Mouse (Mus musculus): ENCODE measurements around the gene Rnf215. TPM values are rescaled to one million over a fixed set of nuclear protein-coding genes. Genes with fewer than 3 reads are reported as not detected.
"Not testable (repeated sequence)": the region's sequence is repeated elsewhere in the genome, so short reads cannot be mapped to it uniquely, and the experiment has no call there.

Rnf215 gene
- total RNA-seq, 1 experiment = 19.5 TPM

GRCm38 (mm10) chr11:4108691-4109090, 26.3 kb upstream of the Rnf215 start:
- no peak overlapping the region for H3K9ac ChIP-seq (ENCODE audit: insufficient read depth, low read depth, low read length, poor library complexity, severe bottlenecking)
- H3K27ac ChIP-seq (ENCODE audit: insufficient read depth, low read depth, low read length, poor library complexity, severe bottlenecking) = no peak overlapping the region
- no peak overlapping the region for H3K4me3 ChIP-seq (ENCODE audit: insufficient read depth in 1 of 2, low read depth in 1 of 2, low read length in 2 of 2, poor library complexity in 1 of 2, severe bottlenecking in 1 of 2)
- no peaks in the 10 kb centered on the region for H3K9me3 ChIP-seq (ENCODE audit: control insufficient read depth, insufficient read depth, low read depth, low read length)
- H3K4me1 ChIP-seq (ENCODE audit: control insufficient read depth in 2 of 2, insufficient read depth in 2 of 2, low read length in 2 of 2, poor library complexity in 1 of 2) = no peaks in the 10 kb centered on the region
- TF ChIP-seq ZC3H11A (IDR thresholded peaks at IDR 0.05; ENCODE audit: borderline replicate concordance, low read depth, low read length) (no peak), MAFK (IDR thresholded peaks at IDR 0.05; ENCODE audit: insufficient read depth, low read depth, low read length) (no peak), HCFC1 (IDR thresholded peaks at IDR 0.05; ENCODE audit: borderline replicate concordance, insufficient read depth, low read length) (no peak), CHD2 (IDR thresholded peaks at IDR 0.05; ENCODE audit: low read depth, low read length) (no peak), ZNF384 (IDR thresholded peaks at IDR 0.05; ENCODE audit: low read depth, low read length) (no peak)
- DNase-seq (ENCODE audit: low read depth, low spot score) = no peak
- in situ Hi-C loops (cut with MboI; ENCODE audit: low sequenced_read_pairs in 2 of 2, unreplicated experiment in 2 of 2) = no loop called here
- H3K36me3 ChIP-seq (ENCODE audit: control insufficient read depth, insufficient read depth, low read length, poor library complexity, severe bottlenecking) = no peaks in the 10 kb centered on the region; the same call in 1 of the 2 replicates

- H3K4me1 ChIP-seq (ENCODE audit: control insufficient read depth in 2 of 2, insufficient read depth in 2 of 2, low read length in 2 of 2, poor library complexity in 1 of 2) = no peaks in the 10 kb centered on the region
- TF ChIP-seq ZC3H11A (IDR thresholded peaks at IDR 0.05; ENCODE audit: borderline replicate concordance, low read depth, low read length) (no peak), HCFC1 (IDR thresholded peaks at IDR 0.05; ENCODE audit: borderline replicate concordance, insufficient read depth, low read length) (no peak), CHD2 (IDR thresholded peaks at IDR 0.05; ENCODE audit: low read depth, low read length) (no peak), ZNF384 (IDR thresholded peaks at IDR 0.05; ENCODE audit: low read depth, low read length) (no peak), MAFK (IDR thresholded peaks at IDR 0.05; ENCODE audit: insufficient read depth, low read depth, low read length) (no peak)
- H3K27ac ChIP-seq (ENCODE audit: insufficient read depth, low read depth, low read length, poor library complexity, severe bottlenecking) = no peak overlapping the region
- H3K9me3 ChIP-seq (ENCODE audit: control insufficient read depth, insufficient read depth, low read depth, low read length) = no peaks in the 10 kb centered on the region
- no peak overlapping the region for H3K4me3 ChIP-seq (ENCODE audit: insufficient read depth in 1 of 2, low read depth in 1 of 2, low read length in 2 of 2, poor library complexity in 1 of 2, severe bottlenecking in 1 of 2)
- no peak overlapping the region for H3K9ac ChIP-seq (ENCODE audit: insufficient read depth, low read depth, low read length, poor library complexity, severe bottlenecking)
- DNase-seq (ENCODE audit: low read depth, low spot score) = no peak
- no peaks in the 10 kb centered on the region; the same call in 1 of the 2 replicates for H3K36me3 ChIP-seq (ENCODE audit: control insufficient read depth, insufficient read depth, low read length, poor library complexity, severe bottlenecking)
- in situ Hi-C loops (cut with MboI; ENCODE audit: low sequenced_read_pairs in 2 of 2, unreplicated experiment in 2 of 2) = no loop called here
These were observed 23.0 kb upstream of the Rnf215 start for GRCm38 (mm10) chr11:4112033-4112432.

- no peaks in the 10 kb centered on the region; the same call in 1 of the 2 replicates for H3K36me3 ChIP-seq (ENCODE audit: control insufficient read depth, insufficient read depth, low read length, poor library complexity, severe bottlenecking)
- H3K4me3 ChIP-seq (ENCODE audit: insufficient read depth in 1 of 2, low read depth in 1 of 2, low read length in 2 of 2, poor library complexity in 1 of 2, severe bottlenecking in 1 of 2) = no peak overlapping the region
- H3K9ac ChIP-seq (ENCODE audit: insufficient read depth, low read depth, low read length, poor library complexity, severe bottlenecking) = no peak overlapping the region
- H3K4me1 ChIP-seq (ENCODE audit: control insufficient read depth in 2 of 2, insufficient read depth in 2 of 2, low read length in 2 of 2, poor library complexity in 1 of 2) = no peaks in the 10 kb centered on the region
- in situ Hi-C loops (cut with MboI; ENCODE audit: low sequenced_read_pairs in 2 of 2, unreplicated experiment in 2 of 2) = no loop called here
- H3K27ac ChIP-seq (ENCODE audit: insufficient read depth, low read depth, low read length, poor library complexity, severe bottlenecking) = no peak overlapping the region
- no peak for DNase-seq (ENCODE audit: low read depth, low spot score)
- TF ChIP-seq CHD2 (IDR thresholded peaks at IDR 0.05; ENCODE audit: low read depth, low read length) (no peak), MAFK (IDR thresholded peaks at IDR 0.05; ENCODE audit: insufficient read depth, low read depth, low read length) (no peak), HCFC1 (IDR thresholded peaks at IDR 0.05; ENCODE audit: borderline replicate concordance, insufficient read depth, low read length) (no peak), ZNF384 (IDR thresholded peaks at IDR 0.05; ENCODE audit: low read depth, low read length) (no peak), ZC3H11A (IDR thresholded peaks at IDR 0.05; ENCODE audit: borderline replicate concordance, low read depth, low read length) (no peak)
- no peaks in the 10 kb centered on the region for H3K9me3 ChIP-seq (ENCODE audit: control insufficient read depth, insufficient read depth, low read depth, low read length)
These were observed 22.1 kb upstream of the Rnf215 start for GRCm38 (mm10) chr11:4112861-4113260.

- TF ChIP-seq ZC3H11A (IDR thresholded peaks at IDR 0.05; ENCODE audit: borderline replicate concordance, low read depth, low read length) = no peak
- H3K9ac ChIP-seq (ENCODE audit: insufficient read depth, low read depth, low read length, poor library complexity, severe bottlenecking) = no peak overlapping the region
- H3K4me3 ChIP-seq (ENCODE audit: insufficient read depth in 1 of 2, low read depth in 1 of 2, low read length in 2 of 2, poor library complexity in 1 of 2, severe bottlenecking in 1 of 2) = no peak overlapping the region
- no peaks in the 10 kb centered on the region; the same call in 1 of the 2 replicates for H3K36me3 ChIP-seq (ENCODE audit: control insufficient read depth, insufficient read depth, low read length, poor library complexity, severe bottlenecking)
- DNase-seq (ENCODE audit: low read depth, low spot score) = no peak
- no peaks in the 10 kb centered on the region for H3K9me3 ChIP-seq (ENCODE audit: control insufficient read depth, insufficient read depth, low read depth, low read length)
- in situ Hi-C loops (cut with MboI; ENCODE audit: low sequenced_read_pairs in 2 of 2, unreplicated experiment in 2 of 2) = no loop called here
- H3K27ac ChIP-seq (ENCODE audit: insufficient read depth, low read depth, low read length, poor library complexity, severe bottlenecking) = no peak overlapping the region
- H3K4me1 ChIP-seq (ENCODE audit: control insufficient read depth in 2 of 2, insufficient read depth in 2 of 2, low read length in 2 of 2, poor library complexity in 1 of 2) = no peaks in the 10 kb centered on the region
These were observed 21.5 kb upstream of the Rnf215 start for GRCm38 (mm10) chr11:4113496-4113895.

- Histone ChIP-seq H3K27ac (ENCODE audit: insufficient read depth, low read depth, low read length, poor library complexity, severe bottlenecking) (no peak overlapping the region), H3K4me1 (ENCODE audit: control insufficient read depth in 2 of 2, insufficient read depth in 2 of 2, low read length in 2 of 2, poor library complexity in 1 of 2) (peaks cover 0 to 2% of the 10 kb centered on the region in 2 experiments; a peak in 1 of 4 replicates), H3K9me3 (ENCODE audit: control insufficient read depth, insufficient read depth, low read depth, low read length) (no peaks in the 10 kb centered on the region), H3K36me3 (ENCODE audit: control insufficient read depth, insufficient read depth, low read length, poor library complexity, severe bottlenecking) (no peaks in the 10 kb centered on the region; the same call in 1 of the 2 replicates), H3K4me3 (ENCODE audit: insufficient read depth in 1 of 2, low read depth in 1 of 2, low read length in 2 of 2, poor library complexity in 1 of 2, severe bottlenecking in 1 of 2) (no peak overlapping the region), H3K9ac (ENCODE audit: insufficient read depth, low read depth, low read length, poor library complexity, severe bottlenecking) (no peak overlapping the region)
- in situ Hi-C loops (cut with MboI; ENCODE audit: low sequenced_read_pairs in 2 of 2, unreplicated experiment in 2 of 2) = no loop called here
- TF ChIP-seq ZC3H11A (IDR thresholded peaks at IDR 0.05; ENCODE audit: borderline replicate concordance, low read depth, low read length) (no peak), ZNF384 (IDR thresholded peaks at IDR 0.05; ENCODE audit: low read depth, low read length) (no peak), CHD2 (IDR thresholded peaks at IDR 0.05; ENCODE audit: low read depth, low read length) (no peak), HCFC1 (IDR thresholded peaks at IDR 0.05; ENCODE audit: borderline replicate concordance, insufficient read depth, low read length) (no peak), MAFK (IDR thresholded peaks at IDR 0.05; ENCODE audit: insufficient read depth, low read depth, low read length) (no peak)
- no peak for DNase-seq (ENCODE audit: low read depth, low spot score)
These were observed 21.0 kb upstream of the Rnf215 start for GRCm38 (mm10) chr11:4113970-4114369.

- H3K9me3 ChIP-seq (ENCODE audit: control insufficient read depth, insufficient read depth, low read depth, low read length); H3K4me1 ChIP-seq (ENCODE audit: control insufficient read depth in 2 of 2, insufficient read depth in 2 of 2, low read length in 2 of 2, poor library complexity in 1 of 2); DNase-seq (ENCODE audit: low read depth, low spot score); H3K4me3 ChIP-seq (ENCODE audit: insufficient read depth in 1 of 2, low read depth in 1 of 2, low read length in 2 of 2, poor library complexity in 1 of 2, severe bottlenecking in 1 of 2); in situ Hi-C loops (cut with MboI; ENCODE audit: low sequenced_read_pairs in 2 of 2, unreplicated experiment in 2 of 2); H3K36me3 ChIP-seq (ENCODE audit: control insufficient read depth, insufficient read depth, low read length, poor library complexity, severe bottlenecking); H3K27ac ChIP-seq (ENCODE audit: insufficient read depth, low read depth, low read length, poor library complexity, severe bottlenecking); H3K9ac ChIP-seq (ENCODE audit: insufficient read depth, low read depth, low read length, poor library complexity, severe bottlenecking): not testable (repeated sequence)
These were observed 20.5 kb upstream of the Rnf215 start for GRCm38 (mm10) chr11:4114541-4114940.

All from ES-E14 (cell line).